Mouse (Mus musculus) forebrain, postnatal 0 days (tissue): Measurements from ENCODE around the gene Gpr108. TPM values are rescaled to one million over a fixed set of nuclear protein-coding genes. Genes with fewer than 3 reads are reported as not detected.

Source experiments
- ATAC-seq: fragments of 200-750 bp; cut with Nextera tagmentation; 2 replicates; pipeline ENCODE4 v1.8.0; 2017; ENCODE audit warnings: mild to moderate bottlenecking, moderate library complexity
- DNase-seq: peaks from one replicate; pipeline ENCODE4 v3.0.0-alpha.2; 2015
- H3K27ac ChIP-seq: fragments of 300-500 bp; sonication (generic); 2 replicates; pipeline ENCODE4 v1.5.1; 2014; ENCODE audit warnings: low read depth, mild to moderate bottlenecking, antibody characterized with exemption, low read length, moderate library complexity, mixed read lengths
- H3K27me3 ChIP-seq: fragments of 300-500 bp; sonication (generic); 2 replicates; pipeline ENCODE4 v1.6.1; 2014; ENCODE audit warnings: mild to moderate bottlenecking, low read length, mixed read lengths; ENCODE audit not compliant: insufficient read depth
- H3K36me3 ChIP-seq: fragments of 300-500 bp; sonication (generic); 2 replicates; pipeline ENCODE4 v1.6.1; 2014; ENCODE audit warnings: mild to moderate bottlenecking, moderate library complexity; ENCODE audit not compliant: insufficient read depth
- H3K4me1 ChIP-seq: fragments of 300-500 bp; sonication (generic); 2 replicates; pipeline ENCODE4 v1.6.1; 2014; ENCODE audit warnings: antibody characterized with exemption; ENCODE audit not compliant: insufficient read depth
- H3K4me2 ChIP-seq: fragments of 300-500 bp; sonication (generic); 2 replicates; pipeline ENCODE4 v1.6.1; 2014; ENCODE audit warnings: low read depth, mild to moderate bottlenecking, moderate library complexity
- H3K4me3 ChIP-seq: fragments of 300-500 bp; sonication (generic); 2 replicates; pipeline ENCODE4 v1.5.1; 2014; ENCODE audit warnings: low read depth, low read length, mixed read lengths
- H3K9ac ChIP-seq: fragments of 300-500 bp; sonication (generic); 2 replicates; pipeline ENCODE4 v1.6.1; 2014; ENCODE audit warnings: mild to moderate bottlenecking
- H3K9me3 ChIP-seq: fragments of 300-500 bp; sonication (generic); 2 replicates; pipeline ENCODE4 v1.6.1; 2016; ENCODE audit warnings: low read length
- CTCF ChIP-seq: sonication (generic); IDR thresholded peaks from 2 replicates; pipeline ENCODE4 v1.5.1; 2016; ENCODE audit warnings: antibody characterized with exemption, control low read depth, low read depth
- WGBS: fragments of 180-500 bp; shearing (Covaris S2); extraction: QIAGEN DNeasy Blood & Tissue Kit; methylation state at CpG from one replicate; pipeline ENCODE4 v1.1.7; 2014; 5-methylcytosine and 5-hydroxymethylcytosine counted together
- polyA plus RNA-seq: library from polyadenylated mRNA; unstranded; fragments of >200 nt; fragmentation: Nextera tagmentation; extraction: Ambion mirVana; gene quantifications from 2 replicates; pipeline ENCODE4 v1.2.1, GENCODE M21; 2015
- total RNA-seq: library from RNA; depleted of rRNA; stranded (reverse); fragments of >200 nt; gene quantifications from 2 replicates; pipeline ENCODE4 v1.2.3, GENCODE M21; 2014; rRNA removed

Gene Gpr108
- 15.7 and 18.6 TPM in 2 replicates for total RNA-seq
- 16.9 and 17.5 TPM in 2 replicates for polyA plus RNA-seq

DNA sequence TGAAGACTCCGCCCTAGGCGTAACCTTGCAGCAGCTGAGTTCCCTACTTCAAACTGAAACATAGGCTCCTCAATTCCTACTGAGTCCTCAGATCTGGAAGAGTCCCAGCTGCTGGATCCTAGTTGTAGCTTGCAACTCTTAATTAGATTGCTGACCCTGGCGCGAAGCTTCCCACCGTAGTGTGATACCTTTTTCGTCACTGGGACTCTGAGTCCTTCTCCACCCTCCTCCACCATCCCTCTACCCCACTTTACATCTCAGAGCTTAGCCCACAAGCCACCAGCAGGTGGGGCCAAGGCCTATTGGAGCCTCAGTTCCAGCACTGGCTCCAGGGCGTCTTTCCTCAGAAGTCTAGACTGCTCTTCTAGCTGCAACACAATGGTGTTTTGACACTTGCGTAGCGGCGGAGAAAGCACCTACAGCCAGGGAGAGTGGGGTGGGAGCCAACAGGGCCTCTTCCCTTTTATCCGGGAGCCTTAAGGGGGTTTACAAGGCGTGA lies at the start of gene Gpr108:
TSS of gene Gpr108 (minus strand) at position 246 of the 499 bp plus-strand sequence.
- peaks cover 3% of the 10 kb centered on the region; the same call in 1 of the 2 replicates for H3K27me3 ChIP-seq
- H3K36me3 ChIP-seq = no peaks in the 10 kb centered on the region
- H3K9ac ChIP-seq = peak within 1 kb of the TSS; percentile 78
- ATAC-seq (peak; percentile 60), DNase-seq (peak; percentile 89)
- peak within 1 kb of the TSS; percentile 93 for H3K4me2 ChIP-seq
- WGBS = under 1% methylated on average over 12 of the region's 12 CpGs
- peak within 1 kb of the TSS; percentile 97 for H3K27ac ChIP-seq
- no peaks in the 10 kb centered on the region for H3K9me3 ChIP-seq
- H3K4me3 ChIP-seq = peak within 1 kb of the TSS; percentile 66
- peaks cover 9% of the 10 kb centered on the region; the same call in 1 of the 2 replicates for H3K4me1 ChIP-seq
- TF ChIP-seq CTCF = peak; percentile 88

DNA sequence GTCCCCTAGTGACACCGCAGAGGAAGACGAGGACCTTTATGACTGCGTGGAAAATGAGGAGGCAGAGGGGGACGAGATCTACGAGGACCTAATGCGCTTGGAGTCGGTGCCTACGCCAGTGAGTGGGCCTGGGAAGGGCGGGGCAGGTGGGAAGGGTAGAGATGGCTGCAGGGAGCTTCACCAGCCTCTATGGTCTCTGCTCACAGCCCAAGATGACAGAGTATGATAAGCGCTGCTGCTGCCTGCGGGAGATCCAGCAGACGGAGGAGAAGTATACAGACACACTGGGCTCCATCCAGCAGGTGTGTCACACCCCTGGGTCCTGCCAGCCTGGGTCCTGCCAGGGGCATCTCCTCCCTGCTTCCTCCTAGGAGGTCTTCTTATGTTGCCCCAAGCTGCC lies 48.8 kb upstream of the Gpr108 start:
- H3K4me1 ChIP-seq = no peaks in the 10 kb centered on the region
- DNase-seq = no peak
- ATAC-seq = no peak
- no peak overlapping the region for H3K4me2 ChIP-seq
- no peaks in the 10 kb centered on the region for H3K27me3 ChIP-seq
- H3K4me3 ChIP-seq = no peak overlapping the region
- no peak overlapping the region for H3K9ac ChIP-seq
- no peak for TF ChIP-seq CTCF
- H3K36me3 ChIP-seq = no peaks in the 10 kb centered on the region
- H3K27ac ChIP-seq = no peak overlapping the region
- WGBS = 92% methylated on average over 12 of the region's 12 CpGs
- no peaks in the 10 kb centered on the region for H3K9me3 ChIP-seq

- H3K4me2 ChIP-seq = no peak overlapping the region
- WGBS = 94% methylated on average over 9 of the region's 9 CpGs
- no peak overlapping the region for H3K27ac ChIP-seq
- TF ChIP-seq CTCF = no peak
- ATAC-seq (no peak), DNase-seq (no peak)
- no peak overlapping the region for H3K4me3 ChIP-seq
- H3K4me1 ChIP-seq = no peaks in the 10 kb centered on the region
- H3K9ac ChIP-seq = no peak overlapping the region
- H3K9me3 ChIP-seq = no peaks in the 10 kb centered on the region
- H3K27me3 ChIP-seq = no peaks in the 10 kb centered on the region
- no peaks in the 10 kb centered on the region for H3K36me3 ChIP-seq
Measured at GRCm38 (mm10) chr17:57295935-57296334, 47.7 kb upstream of the Gpr108 start.

- WGBS = 93% methylated on average over 9 of the region's 9 CpGs
- DNase-seq (no peak), ATAC-seq (no peak)
- Histone ChIP-seq H3K4me1 (no peaks in the 10 kb centered on the region), H3K36me3 (no peaks in the 10 kb centered on the region), H3K4me2 (no peak overlapping the region), H3K9me3 (no peaks in the 10 kb centered on the region), H3K27ac (no peak overlapping the region), H3K9ac (no peak overlapping the region), H3K4me3 (no peak overlapping the region), H3K27me3 (no peaks in the 10 kb centered on the region)
- no peak for TF ChIP-seq CTCF
Measured at GRCm38 (mm10) chr17:57292968-57293367, 44.7 kb upstream of the Gpr108 start.

GRCm38 (mm10) chr17:57292302-57292701 lies 44.1 kb upstream of the Gpr108 start:
- DNase-seq = no peak
- Histone ChIP-seq H3K27ac (no peak overlapping the region), H3K27me3 (no peaks in the 10 kb centered on the region), H3K4me1 (no peaks in the 10 kb centered on the region), H3K9me3 (no peaks in the 10 kb centered on the region), H3K9ac (no peak overlapping the region), H3K4me2 (no peak overlapping the region), H3K36me3 (no peaks in the 10 kb centered on the region), H3K4me3 (no peak overlapping the region)
- ATAC-seq = no peak
- no peak for TF ChIP-seq CTCF
- 90% methylated on average over 2 of the region's 2 CpGs for WGBS

DNA sequence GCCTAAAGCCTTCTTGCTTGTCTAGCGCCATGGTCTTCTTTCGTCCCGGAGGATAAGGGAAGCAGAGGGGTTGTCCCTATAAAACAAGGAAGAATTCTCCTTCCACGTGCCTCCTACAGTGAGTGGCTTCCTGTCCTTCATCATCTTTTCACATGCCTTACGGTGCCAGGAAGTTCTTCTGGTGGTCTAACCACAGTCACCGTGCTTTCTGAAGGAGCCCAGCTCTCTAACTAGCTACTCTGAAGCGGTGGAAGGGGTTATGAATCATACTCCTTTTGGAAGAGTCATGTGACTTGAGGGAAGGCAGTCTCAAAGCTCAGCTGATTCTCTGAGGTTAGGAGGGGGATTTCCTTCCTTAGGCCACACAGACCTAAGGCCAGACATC lies 42.4 kb upstream of the Gpr108 start:
- Histone ChIP-seq H3K9ac (no peak overlapping the region), H3K4me2 (no peak overlapping the region), H3K9me3 (no peaks in the 10 kb centered on the region), H3K27ac (no peak overlapping the region), H3K4me1 (no peaks in the 10 kb centered on the region), H3K4me3 (no peak overlapping the region), H3K27me3 (no peaks in the 10 kb centered on the region), H3K36me3 (no peaks in the 10 kb centered on the region)
- no peak for ATAC-seq
- DNase-seq = no peak
- no peak for TF ChIP-seq CTCF
- 92% methylated on average over 7 of the region's 7 CpGs for WGBS

GRCm38 (mm10) chr17:57290001-57290670 lies 41.9 kb upstream of the Gpr108 start:
- no peaks in the 10 kb centered on the region for H3K9me3 ChIP-seq
- H3K36me3 ChIP-seq = no peaks in the 10 kb centered on the region
- WGBS = 87% methylated on average over 9 of the region's 9 CpGs
- H3K27me3 ChIP-seq = no peaks in the 10 kb centered on the region
- no peaks in the 10 kb centered on the region for H3K4me1 ChIP-seq
- H3K4me2 ChIP-seq = no peak overlapping the region
- H3K27ac ChIP-seq = no peak overlapping the region
- no peak overlapping the region for H3K9ac ChIP-seq
- H3K4me3 ChIP-seq = no peak overlapping the region
- no peak for TF ChIP-seq CTCF
- ATAC-seq (no peak), DNase-seq (no peak)
